Mouse (Mus musculus): ENCODE data around the gene Adap1.

GRCm38 (mm10) chr5:139247767-139248166 lies 77.7 kb downstream of the Adap1 start:
- no peak for TF ChIP-seq POLR2A (IDR thresholded peaks at IDR 0.05; ENCODE audit: extremely low read depth, insufficient read depth, low read length)
- TF ChIP-seq CTCF (IDR thresholded peaks at IDR 0.05; ENCODE audit: extremely low read depth, insufficient read depth, low read length): no peak
